In the genomic region with DNA sequence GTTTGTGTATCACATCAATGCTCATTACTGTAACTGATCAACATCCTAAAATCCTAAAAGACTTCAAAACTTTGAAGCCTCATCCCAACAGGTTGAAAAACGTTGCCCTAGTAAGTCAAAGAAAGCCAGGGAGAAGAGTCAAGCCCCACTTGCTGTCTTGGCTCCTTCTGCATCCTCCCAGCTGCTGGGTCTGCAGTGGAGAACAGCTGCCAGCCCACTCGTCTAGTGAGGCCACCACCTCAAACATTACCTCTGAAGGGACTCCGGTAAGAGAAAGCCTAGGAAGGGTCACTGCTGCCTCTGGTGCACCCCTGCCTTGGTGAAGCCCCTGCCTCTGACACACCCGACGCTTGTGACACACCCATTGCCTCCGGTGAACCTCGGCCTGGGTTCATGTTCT, we compare ENCODE assay signal across 23 mouse cellular contexts.
"Had no signal": no experiment of that assay in that cellular context is flagged by ENCODE, and none has a peak within 500 bp of the region (broad histone marks: within the 10 kb centered on the region; RNA-seq: fewer than 3 reads in every experiment).

No protein-coding gene starts in this region.

- H3K4me2 ChIP-seq: embryonic facial prominence, embryonic 12.5 days; embryonic facial prominence, embryonic 13.5 days; embryonic facial prominence, embryonic 15.5 days; forebrain, embryonic 12.5 days; forebrain, embryonic 13.5 days; forebrain, embryonic 15.5 days had no signal

- DNase-seq: cerebellum, adult 8-10 months; cerebellum, adult 9-10 months; cerebellum, adult 9-11 months; cerebellum, postnatal 25 days; cerebellum, postnatal 36 days; embryo, embryonic 11 days; gastrocnemius, postnatal 10 days; gastrocnemius, postnatal 14 days; gastrocnemius, postnatal 36 days; heart, adult 11 months; heart, adult 18-20 months; heart, adult 2 months had no signal

- H3K4me1 ChIP-seq: embryonic facial prominence, embryonic 12.5 days; embryonic facial prominence, embryonic 13.5 days; embryonic facial prominence, embryonic 15.5 days; forebrain, embryonic 10.5 days; forebrain, embryonic 12.5 days; forebrain, embryonic 13.5 days; forebrain, embryonic 15.5 days had no signal

- H3K4me3 ChIP-seq: embryonic facial prominence, embryonic 10.5 days; embryonic facial prominence, embryonic 12.5 days; embryonic facial prominence, embryonic 13.5 days; embryonic facial prominence, embryonic 15.5 days; erythroblast, embryonic 14.5 days; forebrain, embryonic 10.5 days; forebrain, embryonic 12.5 days; forebrain, embryonic 13.5 days; forebrain, embryonic 15.5 days; heart, adult 2 months had no signal

- H3K27me3 ChIP-seq: embryonic facial prominence, embryonic 12.5 days; embryonic facial prominence, embryonic 13.5 days; embryonic facial prominence, embryonic 15.5 days; forebrain, embryonic 12.5 days; forebrain, embryonic 13.5 days; forebrain, embryonic 15.5 days had no signal

- H3K36me3 ChIP-seq: embryonic facial prominence, embryonic 10.5 days; embryonic facial prominence, embryonic 12.5 days; embryonic facial prominence, embryonic 13.5 days; embryonic facial prominence, embryonic 15.5 days; forebrain, embryonic 10.5 days; forebrain, embryonic 12.5 days; forebrain, embryonic 15.5 days had no signal

- H3K9ac ChIP-seq: embryonic facial prominence, embryonic 12.5 days; embryonic facial prominence, embryonic 13.5 days; embryonic facial prominence, embryonic 15.5 days; forebrain, embryonic 12.5 days; forebrain, embryonic 13.5 days; forebrain, embryonic 15.5 days; forebrain, postnatal 0 days had no signal

- ATAC-seq: forebrain, embryonic 13.5 days; forebrain, embryonic 14.5 days; forebrain, embryonic 15.5 days; forebrain, postnatal 0 days had no signal

- H3K9me3 ChIP-seq: embryonic facial prominence, embryonic 10.5 days; embryonic facial prominence, embryonic 12.5 days; embryonic facial prominence, embryonic 13.5 days; embryonic facial prominence, embryonic 15.5 days; forebrain, embryonic 10.5 days; forebrain, embryonic 12.5 days; forebrain, embryonic 13.5 days; forebrain, embryonic 15.5 days had no signal

- H3K27ac ChIP-seq: embryonic facial prominence, embryonic 10.5 days; embryonic facial prominence, embryonic 12.5 days; embryonic facial prominence, embryonic 13.5 days; embryonic facial prominence, embryonic 15.5 days; forebrain, embryonic 10.5 days; forebrain, embryonic 12.5 days; forebrain, embryonic 13.5 days; forebrain, embryonic 15.5 days; heart, adult 2 months had no signal
